Mouse (Mus musculus) heart, embryonic 16.5 days (tissue): ENCODE data around the gene Cd9. TPM values are rescaled to one million over a fixed set of nuclear protein-coding genes. Genes with fewer than 3 reads are reported as not detected.
A peak's percentile ranks its signal among the peaks of the same experiment; 100 is the strongest.

Experiments
- ATAC-seq: fragments of 200-750 bp; cut with Nextera tagmentation; replicated peaks from 2 replicates; pipeline ENCODE4 v1.8.0; 2017; ENCODE audit warnings: moderate number of reproducible peaks; ENCODE audit not compliant: insufficient read depth, low FRiP score; ENCODE audit errors: extremely low read depth
- H3K27ac ChIP-seq: fragments of 300-500 bp; sonication (generic); 2 replicates; pipeline ENCODE4 v1.5.1; 2014; ENCODE audit warnings: mild to moderate bottlenecking, low read length, control low read depth, moderate library complexity
- H3K27me3 ChIP-seq: fragments of 300-500 bp; sonication (generic); 2 replicates; pipeline ENCODE4 v1.6.1; 2014; ENCODE audit warnings: low read length, mixed read lengths; ENCODE audit not compliant: control insufficient read depth, insufficient read depth
- H3K36me3 ChIP-seq: fragments of 300-500 bp; sonication (generic); 2 replicates; pipeline ENCODE4 v1.6.1; 2014; ENCODE audit not compliant: control insufficient read depth, insufficient read depth
- H3K4me1 ChIP-seq: fragments of 300-500 bp; sonication (generic); 2 replicates; pipeline ENCODE4 v1.6.1; 2014; ENCODE audit warnings: low read length, mixed read lengths; ENCODE audit not compliant: control insufficient read depth, insufficient read depth
- H3K4me2 ChIP-seq: fragments of 300-500 bp; sonication (generic); 2 replicates; pipeline ENCODE4 v1.6.1; 2014; ENCODE audit warnings: low read depth, mild to moderate bottlenecking, control low read depth, low read length
- H3K4me3 ChIP-seq: fragments of 300-500 bp; sonication (generic); 2 replicates; pipeline ENCODE4 v1.5.1; 2014; ENCODE audit warnings: mild to moderate bottlenecking, control low read depth, low read length
- H3K9ac ChIP-seq: fragments of 300-500 bp; sonication (generic); 2 replicates; pipeline ENCODE4 v1.6.1; 2014; ENCODE audit warnings: low read length, control low read depth
- H3K9me3 ChIP-seq: fragments of 300-500 bp; sonication (generic); replicated peaks from 2 replicates; pipeline ENCODE4 v1.6.1; 2016; ENCODE audit warnings: low read length; ENCODE audit not compliant: control insufficient read depth
- WGBS: fragments of 180-500 bp; shearing (Covaris S2); extraction: QIAGEN DNeasy Blood & Tissue Kit; methylation state at CpG from one replicate; pipeline ENCODE4 v1.1.7; 2014; 5-methylcytosine and 5-hydroxymethylcytosine counted together
- polyA plus RNA-seq: library from polyadenylated mRNA; unstranded; fragments of >200 nt; fragmentation: Nextera tagmentation; extraction: Ambion mirVana; gene quantifications from 2 replicates; pipeline ENCODE4 v1.2.1, GENCODE M21; 2015

Gene Cd9
- polyA plus RNA-seq, 1 experiment from 2014 or later = 94.4 TPM

DNA sequence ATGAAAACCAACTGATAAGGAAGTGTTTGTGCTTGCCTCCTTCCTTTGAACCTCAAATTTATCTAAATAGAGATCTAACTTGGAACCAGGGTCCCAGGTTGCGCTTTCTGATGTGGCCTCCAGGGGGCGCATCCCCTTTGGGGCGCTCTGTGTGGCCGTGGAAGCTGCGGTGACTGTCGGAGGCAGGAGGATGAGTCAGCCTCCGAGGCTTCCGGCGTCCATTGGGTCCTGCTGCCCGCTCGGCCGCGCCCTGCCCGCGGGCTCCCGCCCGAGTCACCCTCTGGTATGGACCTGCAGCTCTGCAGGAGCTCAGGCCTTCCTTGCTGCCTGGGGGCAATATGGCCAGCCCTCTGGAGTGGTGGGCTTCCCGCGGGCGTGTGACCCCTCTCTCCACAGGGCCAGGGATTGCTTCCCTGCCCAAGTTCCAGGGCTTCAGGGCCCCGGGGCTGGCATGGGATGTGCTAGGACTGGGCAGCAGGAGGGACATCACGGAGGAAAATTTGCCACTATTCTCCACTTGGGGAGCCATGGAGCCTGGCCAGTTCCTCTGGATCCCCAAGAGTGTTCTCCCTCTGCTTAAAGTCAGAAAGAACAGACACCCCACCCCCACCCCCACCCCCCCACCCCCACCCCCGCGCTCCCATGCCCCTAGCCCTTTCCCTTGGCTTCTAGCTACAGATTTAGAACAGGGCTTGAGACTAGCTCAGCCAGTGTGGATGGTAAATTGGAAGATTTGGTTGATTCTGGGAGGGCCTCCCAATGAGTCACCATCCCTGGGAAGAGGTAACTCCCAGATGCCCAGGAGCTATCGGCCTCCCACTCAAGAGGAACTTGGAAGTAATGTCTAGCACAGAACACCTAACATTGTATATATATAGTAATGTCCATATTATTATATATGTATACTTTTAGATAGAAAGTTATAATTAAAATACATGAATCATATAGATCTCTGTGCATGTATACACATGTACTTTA, 67.9 kb downstream of the Cd9 start:
- peak; percentile 73 for ATAC-seq
- H3K27me3 ChIP-seq = no peaks in the 10 kb centered on the region
- H3K9ac ChIP-seq = peak overlapping the region; percentile 76
- no peaks in the 10 kb centered on the region for H3K36me3 ChIP-seq
- H3K9me3 ChIP-seq = no peaks in the 10 kb centered on the region
- H3K4me2 ChIP-seq = peak overlapping the region; percentile 92
- peak overlapping the region; percentile 56 for H3K4me3 ChIP-seq
- WGBS = 2% methylated on average over 25 of the region's 25 CpGs
- H3K27ac ChIP-seq = peak overlapping the region; percentile 51; the same call in 1 of the 2 replicates
- peaks cover 11% of the 10 kb centered on the region for H3K4me1 ChIP-seq

DNA sequence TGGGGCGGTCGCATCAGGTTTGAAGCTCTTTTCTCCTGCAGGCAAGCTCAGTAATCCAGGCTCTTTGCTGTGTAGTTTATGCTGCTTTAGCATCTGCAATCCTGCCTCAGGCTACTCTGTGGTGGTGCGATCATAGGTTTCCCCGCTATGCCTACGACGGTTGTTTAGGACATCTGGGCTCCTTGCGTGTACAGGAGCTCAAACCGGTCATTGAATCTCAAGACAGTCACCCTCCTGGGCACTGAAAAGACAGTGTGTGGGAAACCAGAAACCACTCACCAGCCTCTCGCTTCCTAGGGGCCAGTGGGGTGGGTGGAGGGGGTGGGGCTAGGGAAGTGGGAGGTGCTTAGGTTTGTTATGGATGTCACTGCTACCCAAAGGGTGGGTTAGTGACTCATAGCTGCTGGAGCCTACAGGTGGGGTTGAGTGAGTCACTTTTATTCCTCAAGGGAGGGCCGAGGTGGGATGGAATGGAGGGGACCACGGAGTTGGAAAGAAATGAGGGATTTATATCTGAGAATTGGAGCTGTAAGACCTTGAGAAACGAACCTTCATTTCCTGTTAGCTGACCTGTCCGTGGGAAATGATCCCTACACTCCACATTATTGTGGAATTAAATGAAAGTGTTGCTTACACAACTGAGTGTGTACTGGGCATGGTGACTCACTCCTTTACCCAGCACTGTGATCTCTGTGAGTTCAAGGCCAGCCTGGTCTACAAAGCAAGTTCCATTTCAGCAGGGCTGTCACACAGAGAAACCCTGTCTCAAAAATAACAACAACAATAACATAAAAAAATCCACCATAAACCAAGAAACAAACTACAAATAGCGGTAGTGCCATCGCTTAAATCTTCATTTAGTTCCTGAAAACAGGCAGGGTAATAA, 69.1 kb downstream of the Cd9 start:
- Histone ChIP-seq H3K27me3 (no peaks in the 10 kb centered on the region), H3K9me3 (no peaks in the 10 kb centered on the region), H3K4me2 (no peak overlapping the region), H3K27ac (no peak overlapping the region), H3K36me3 (no peaks in the 10 kb centered on the region), H3K9ac (no peak overlapping the region), H3K4me3 (no peak overlapping the region), H3K4me1 (peaks cover 11% of the 10 kb centered on the region)
- no peak for ATAC-seq
- WGBS = 57% methylated on average over 15 of the region's 15 CpGs

DNA sequence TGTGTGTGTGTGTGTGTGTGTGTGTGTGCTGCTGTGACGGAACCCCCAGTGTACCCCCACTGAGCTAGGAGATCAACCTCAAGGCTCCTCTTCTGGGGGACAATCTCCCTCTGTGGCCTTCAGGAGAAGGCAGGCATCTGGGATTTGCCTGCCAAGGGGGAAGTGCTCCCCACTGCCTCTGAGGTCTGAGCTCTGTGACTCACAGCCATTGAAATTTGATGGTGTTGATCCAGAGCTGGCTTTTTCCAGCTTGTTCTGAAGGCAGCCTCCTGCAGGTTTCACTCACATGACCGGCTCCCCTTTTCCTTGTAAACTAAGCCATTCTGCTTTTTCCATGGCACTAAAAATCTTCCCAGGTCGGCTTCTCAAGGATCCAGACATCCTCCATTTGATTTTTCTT, 70.4 kb downstream of the Cd9 start:
- Histone ChIP-seq H3K27ac (no peak overlapping the region), H3K4me3 (no peak overlapping the region), H3K4me2 (no peak overlapping the region), H3K27me3 (no peaks in the 10 kb centered on the region; the same call in 1 of the 2 replicates), H3K9ac (no peak overlapping the region), H3K36me3 (no peaks in the 10 kb centered on the region), H3K9me3 (no peaks in the 10 kb centered on the region), H3K4me1 (peaks cover 8% of the 10 kb centered on the region)
- WGBS = 72% methylated on average over 3 of the region's 3 CpGs
- ATAC-seq = no peak

GRCm38 (mm10) chr6:125423507-125423906, 71.1 kb downstream of the Cd9 start:
- Histone ChIP-seq H3K4me2 (no peak overlapping the region), H3K27me3 (no peaks in the 10 kb centered on the region; the same call in 1 of the 2 replicates), H3K9ac (no peak overlapping the region), H3K9me3 (no peaks in the 10 kb centered on the region), H3K36me3 (no peaks in the 10 kb centered on the region), H3K4me3 (no peak overlapping the region), H3K4me1 (peaks cover 8% of the 10 kb centered on the region), H3K27ac (no peak overlapping the region)
- 59% methylated on average over 13 of the region's 13 CpGs for WGBS
- ATAC-seq = no peak

DNA sequence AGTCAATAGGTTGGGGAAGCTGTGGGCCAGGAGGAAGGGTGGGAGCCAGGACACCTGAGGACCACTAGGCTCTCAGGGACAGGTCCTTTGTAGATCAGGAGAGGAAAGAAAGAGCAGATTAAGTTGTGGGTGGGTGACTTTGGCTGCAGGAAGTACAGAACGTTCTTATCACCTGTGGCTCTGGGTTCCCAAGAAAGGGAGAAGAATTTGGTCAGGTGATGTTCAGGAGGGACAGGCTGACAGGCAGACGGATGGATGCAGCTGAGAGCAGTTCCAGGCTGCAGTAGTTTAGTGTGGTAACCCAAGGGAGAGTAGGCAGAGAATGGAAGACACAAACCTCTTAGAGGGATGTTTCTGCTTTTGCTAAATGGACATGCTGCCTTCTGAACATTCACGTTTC, 71.5 kb downstream of the Cd9 start:
- Histone ChIP-seq H3K9me3 (no peaks in the 10 kb centered on the region), H3K36me3 (no peaks in the 10 kb centered on the region), H3K4me2 (peak overlapping the region; percentile 47), H3K4me1 (peaks cover 8% of the 10 kb centered on the region), H3K27ac (no peak overlapping the region), H3K9ac (no peak overlapping the region), H3K27me3 (peaks cover under 1% of the 10 kb centered on the region; the same call in 1 of the 2 replicates), H3K4me3 (no peak overlapping the region)
- WGBS = 44% methylated on average over 3 of the region's 3 CpGs
- ATAC-seq = no peak

DNA sequence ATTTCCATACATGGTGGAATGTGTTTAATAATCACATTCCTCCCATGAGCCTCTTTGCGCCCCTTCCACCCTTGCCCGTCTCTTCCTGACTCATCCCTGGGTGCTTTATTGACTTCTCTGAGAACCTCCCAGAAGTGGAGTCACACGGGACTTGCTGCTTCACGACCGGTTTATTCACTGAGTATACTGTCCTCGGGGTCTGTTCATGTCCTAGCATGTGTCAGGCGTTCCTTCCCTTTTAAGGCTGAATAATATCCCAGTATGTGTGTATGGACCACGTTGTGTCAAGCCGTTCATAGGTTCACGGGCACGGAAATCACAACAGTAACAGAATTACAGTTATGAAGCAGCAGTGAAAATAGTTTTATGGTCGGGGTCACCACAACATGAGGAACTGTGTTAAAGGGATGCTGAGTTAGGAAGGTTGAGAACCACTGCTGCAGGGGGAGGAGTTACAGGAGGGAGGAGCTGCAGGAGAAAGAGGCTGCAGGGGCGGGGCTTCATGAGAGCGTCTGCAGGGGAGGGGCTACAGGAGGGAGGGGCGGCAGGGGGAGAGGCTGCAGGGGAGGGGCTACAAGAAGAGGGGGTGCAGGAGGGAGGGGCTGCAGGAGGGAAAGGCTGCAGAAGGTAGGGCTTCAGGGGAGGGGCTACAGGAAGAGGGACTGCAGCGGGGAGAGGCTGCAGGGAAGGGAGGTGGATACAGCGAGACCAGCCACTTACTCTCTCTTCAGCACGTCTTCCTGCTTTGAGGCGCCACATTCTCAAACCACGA, 72.4 kb downstream of the Cd9 start:
- Histone ChIP-seq H3K36me3 (no peaks in the 10 kb centered on the region), H3K27ac (no peak overlapping the region), H3K27me3 (peaks cover 3% of the 10 kb centered on the region; the same call in 1 of the 2 replicates), H3K9me3 (no peaks in the 10 kb centered on the region), H3K4me2 (peak overlapping the region; percentile 47), H3K4me3 (0 out of 2 replicates have a peak overlapping the region, but pooled peaks have one; percentile 4), H3K9ac (no peak overlapping the region), H3K4me1 (peaks cover 8% of the 10 kb centered on the region)
- ATAC-seq = peak; percentile 43
- WGBS = 21% methylated on average over 20 of the region's 20 CpGs

GRCm38 (mm10) chr6:125420458-125421063, 74.0 kb downstream of the Cd9 start:
- Histone ChIP-seq H3K9ac (no peak overlapping the region), H3K4me3 (no peak overlapping the region), H3K36me3 (no peaks in the 10 kb centered on the region), H3K27ac (no peak overlapping the region), H3K4me1 (peaks cover 2% of the 10 kb centered on the region; the same call in 1 of the 2 replicates), H3K9me3 (no peaks in the 10 kb centered on the region), H3K27me3 (peaks cover 3% of the 10 kb centered on the region; the same call in 1 of the 2 replicates), H3K4me2 (no peak overlapping the region)
- WGBS = 71% methylated on average over 16 of the region's 16 CpGs
- ATAC-seq = no peak

DNA sequence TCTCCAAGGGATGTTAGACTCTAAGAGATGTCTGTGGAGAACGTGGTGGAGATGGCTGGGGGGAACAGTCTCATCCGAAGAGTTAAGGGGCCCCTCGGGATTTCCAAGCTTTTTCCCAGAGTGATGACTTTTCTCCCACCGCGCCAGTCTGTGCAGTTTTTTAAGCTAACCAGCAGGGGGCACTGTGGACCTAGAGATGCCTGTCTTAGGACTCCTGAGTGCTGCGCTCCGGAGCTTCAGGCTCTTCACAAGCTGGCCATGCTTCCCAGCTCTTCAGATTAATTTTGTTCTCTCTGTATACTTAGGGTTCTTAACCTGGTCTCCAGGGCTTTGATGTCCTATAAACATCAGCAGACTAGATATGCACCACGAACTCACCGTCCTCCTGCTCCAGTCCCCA, 75.8 kb downstream of the Cd9 start:
- no peak overlapping the region for H3K4me3 ChIP-seq
- ATAC-seq = 0 out of 2 replicates have a peak, but pooled peaks have one; percentile 24
- no peaks in the 10 kb centered on the region for H3K36me3 ChIP-seq
- peaks cover 3% of the 10 kb centered on the region; the same call in 1 of the 2 replicates for H3K27me3 ChIP-seq
- H3K9me3 ChIP-seq = no peaks in the 10 kb centered on the region
- peaks cover 2% of the 10 kb centered on the region; the same call in 1 of the 2 replicates for H3K4me1 ChIP-seq
- WGBS = 10% methylated on average over 9 of the region's 9 CpGs
- H3K4me2 ChIP-seq = no peak overlapping the region
- H3K27ac ChIP-seq = no peak overlapping the region
- H3K9ac ChIP-seq = no peak overlapping the region
